Mouse (Mus musculus): ENCODE measurements around the gene Bmp2k. TPM values are rescaled to one million over a fixed set of nuclear protein-coding genes. Genes with fewer than 3 reads are reported as not detected.

The Bmp2k gene
- polyA plus RNA-seq, 1 experiment from 2014 or later: 13.9 TPM

DNA sequence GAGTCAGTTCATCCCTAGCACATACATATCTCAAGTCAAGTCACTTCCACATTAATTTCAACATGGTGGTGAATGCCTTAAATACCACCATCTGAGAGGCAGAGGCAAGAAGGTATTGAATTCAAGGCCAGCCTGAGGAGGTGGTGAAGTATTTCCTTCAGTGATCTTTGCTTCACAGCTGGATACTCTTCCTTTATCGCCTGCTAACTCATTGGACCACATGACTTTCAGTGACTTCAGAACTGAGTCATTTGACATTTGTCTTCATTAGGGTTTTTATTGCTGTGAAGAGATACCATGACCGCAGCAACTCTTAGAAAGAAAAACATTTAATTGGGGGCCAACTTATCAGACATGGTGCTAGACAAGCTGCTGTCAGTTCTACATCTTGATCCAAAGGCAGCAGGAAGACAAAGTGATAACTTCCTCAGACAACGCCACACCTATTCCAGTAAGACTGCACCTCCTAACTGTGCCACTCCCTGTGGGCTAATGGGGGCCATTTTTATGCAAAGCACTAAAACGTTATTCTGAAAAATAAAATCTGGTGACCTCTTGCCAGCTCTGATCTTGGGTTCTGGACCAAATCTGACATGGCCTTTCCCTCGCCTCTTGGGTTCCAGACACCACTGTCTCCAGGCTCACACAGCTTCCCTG is 24.9 kb upstream of the Bmp2k start:
- ChIA-PET CTCF (no interaction called here), POLR2A (no interaction called here)
- in situ Hi-C loops (cut with MboI; ENCODE audit: low pct_unique_long_range_greater_than_20kb): no loop called here
- ATAC-seq (no peak), DNase-seq (ENCODE audit: low read depth, low spot score) (no peak)
- TF ChIP-seq CTCF (IDR thresholded peaks at IDR 0.05): no peak
- no peaks in the 10 kb centered on the region for H3K27me3 ChIP-seq

- no peak for ATAC-seq
- no peak for TF ChIP-seq CTCF (IDR thresholded peaks at IDR 0.05)
- CTCF ChIA-PET: no interaction called here
- POLR2A ChIA-PET: no interaction called here
- peaks cover 4% of the 10 kb centered on the region for H3K27me3 ChIP-seq
- in situ Hi-C loops (cut with MboI; ENCODE audit: low pct_unique_long_range_greater_than_20kb): no loop called here
- DNase-seq (ENCODE audit: low read depth, low spot score): no peak
These were observed 23.8 kb upstream of the Bmp2k start for GRCm38 (mm10) chr5:96973714-96974113.

- DNase-seq (ENCODE audit: low read depth, low spot score) (no peak), ATAC-seq (no peak)
- ChIA-PET POLR2A (interaction anchor here (0.6 kb wide), 1 partner anchor 17 kb away, joined by 5 read pairs; no protein-coding TSS in a partner anchor), CTCF (no interaction called here)
- in situ Hi-C loops (cut with MboI; ENCODE audit: low pct_unique_long_range_greater_than_20kb): no loop called here
- TF ChIP-seq CTCF (IDR thresholded peaks at IDR 0.05): no peak
- peaks cover 6% of the 10 kb centered on the region for H3K27me3 ChIP-seq
These were observed 22.8 kb upstream of the Bmp2k start for GRCm38 (mm10) chr5:96974661-96975060.

DNA sequence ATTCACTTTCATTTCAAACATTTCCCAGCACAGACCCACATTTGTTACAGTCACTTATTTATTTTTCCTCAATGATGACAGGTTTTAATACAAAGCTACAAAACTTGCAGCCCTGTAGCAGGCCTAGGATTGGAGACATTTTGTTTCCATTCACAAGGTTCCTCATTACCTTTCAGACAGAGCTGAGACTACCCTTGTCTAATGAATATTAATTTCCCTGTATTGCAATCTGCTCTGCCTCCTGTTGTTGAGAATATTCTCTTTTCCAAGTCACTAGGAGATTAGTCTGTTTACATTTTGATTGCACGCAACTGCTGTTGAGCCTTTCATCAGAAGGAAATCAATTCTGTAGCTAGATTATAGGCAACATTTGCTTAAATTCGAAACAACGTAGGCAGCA is 22.4 kb upstream of the Bmp2k start:
- POLR2A ChIA-PET: interaction anchor here (0.9 kb wide), 1 partner anchor 35 kb away, joined by 4 read pairs; no protein-coding TSS in a partner anchor
- CTCF ChIA-PET: no interaction called here
- H3K27me3 ChIP-seq: peaks cover 6% of the 10 kb centered on the region
- in situ Hi-C loops (cut with MboI; ENCODE audit: low pct_unique_long_range_greater_than_20kb): no loop called here
- ATAC-seq: no peak
- DNase-seq (ENCODE audit: low read depth, low spot score): no peak
- TF ChIP-seq CTCF (IDR thresholded peaks at IDR 0.05): no peak

- ATAC-seq: no peak
- ChIA-PET POLR2A (interaction anchor here (0.7 to 0.9 kb wide), 2 partner anchors 20 to 36 kb away, joined by 4 read pairs; no protein-coding TSS in a partner anchor), CTCF (interaction anchor here (0.7 to 1.1 kb wide), 3 partner anchors 15 to 85 kb away, joined by 3 read pairs; no protein-coding TSS in a partner anchor)
- in situ Hi-C loops (cut with MboI; ENCODE audit: low pct_unique_long_range_greater_than_20kb): no loop called here
- H3K27me3 ChIP-seq: peaks cover 6% of the 10 kb centered on the region
- no peak for DNase-seq (ENCODE audit: low read depth, low spot score)
- no peak for TF ChIP-seq CTCF (IDR thresholded peaks at IDR 0.05)
These were observed 21.3 kb upstream of the Bmp2k start for GRCm38 (mm10) chr5:96976150-96976549.

DNA sequence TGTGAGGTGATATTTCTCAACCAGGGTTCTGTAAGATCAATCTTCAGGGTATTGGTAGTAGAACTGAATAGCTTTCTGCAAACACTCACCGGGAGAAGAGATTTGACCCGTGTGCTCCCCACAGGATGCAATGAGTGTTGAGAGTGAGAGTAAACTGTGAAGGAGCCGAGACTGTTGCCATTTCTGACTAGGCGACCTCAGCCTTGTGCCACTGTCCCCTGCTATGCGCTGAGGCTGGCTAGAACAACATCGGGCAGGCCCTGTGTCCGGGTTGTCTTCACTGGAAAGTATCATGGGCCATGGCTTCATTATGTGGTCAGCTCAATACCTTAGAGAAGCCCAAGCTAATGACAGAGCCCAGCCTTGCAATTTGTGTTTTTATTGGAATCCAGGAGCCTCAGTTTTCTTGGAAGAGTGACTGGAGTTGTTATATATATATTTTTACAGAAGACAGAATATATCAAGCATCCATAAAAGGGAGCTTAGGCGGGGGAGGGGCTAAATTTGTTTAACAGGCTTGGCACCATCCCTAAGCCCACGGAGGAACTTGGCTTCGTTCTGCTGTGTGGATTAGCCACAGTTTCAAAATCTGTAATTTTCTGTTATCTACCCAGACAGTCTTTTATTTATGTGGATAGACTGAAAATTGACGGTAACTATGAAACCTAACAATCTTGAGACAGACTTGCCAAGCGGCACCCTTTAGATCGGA is 18.0 kb upstream of the Bmp2k start:
- ATAC-seq: no peak
- in situ Hi-C loops (cut with MboI; ENCODE audit: low pct_unique_long_range_greater_than_20kb): no loop called here
- POLR2A ChIA-PET: interaction anchor here (2.4 kb wide), 1 partner anchor 17 kb away, joined by 9 read pairs; the partner anchor contains the start of gene Bmp2k
- no peak for DNase-seq (ENCODE audit: low read depth, low spot score)
- TF ChIP-seq CTCF (IDR thresholded peaks at IDR 0.05): no peak
- CTCF ChIA-PET: interaction anchor here (1.1 to 2.9 kb wide), 2 partner anchors 9 to 17 kb away, joined by 3 to 15 read pairs; partner anchors contain the start of gene Bmp2k
- peaks cover 6% of the 10 kb centered on the region for H3K27me3 ChIP-seq

- DNase-seq (ENCODE audit: low read depth, low spot score): peak; percentile 85
- in situ Hi-C loops (cut with MboI; ENCODE audit: low pct_unique_long_range_greater_than_20kb): no loop called here
- ChIA-PET CTCF (interaction anchor here (1.0 to 2.9 kb wide), 3 partner anchors 9 to 57 kb away, joined by 3 to 15 read pairs (median 3); partner anchors contain the start of gene Bmp2k), POLR2A (interaction anchor here (2.4 kb wide), 1 partner anchor 16 kb away, joined by 9 read pairs; the partner anchor contains the start of gene Bmp2k)
- ATAC-seq: peak; percentile 94
- H3K27me3 ChIP-seq: peaks cover 6% of the 10 kb centered on the region
- TF ChIP-seq CTCF (IDR thresholded peaks at IDR 0.05): no peak
These were observed 17.4 kb upstream of the Bmp2k start for GRCm38 (mm10) chr5:96980008-96980634.

- ChIA-PET CTCF (interaction anchor here (1.0 to 2.9 kb wide), 2 partner anchors 12 to 15 kb away, joined by 3 to 15 read pairs; partner anchors contain the start of gene Bmp2k), POLR2A (interaction anchor here (0.6 kb wide), 1 partner anchor 14 kb away, joined by 6 read pairs; no protein-coding TSS in a partner anchor)
- peaks cover 6% of the 10 kb centered on the region for H3K27me3 ChIP-seq
- no peak for TF ChIP-seq CTCF (IDR thresholded peaks at IDR 0.05)
- in situ Hi-C loops (cut with MboI; ENCODE audit: low pct_unique_long_range_greater_than_20kb): no loop called here
- DNase-seq (ENCODE audit: low read depth, low spot score) (no peak), ATAC-seq (no peak)
These were observed 15.5 kb upstream of the Bmp2k start for GRCm38 (mm10) chr5:96981987-96982386.

DNA sequence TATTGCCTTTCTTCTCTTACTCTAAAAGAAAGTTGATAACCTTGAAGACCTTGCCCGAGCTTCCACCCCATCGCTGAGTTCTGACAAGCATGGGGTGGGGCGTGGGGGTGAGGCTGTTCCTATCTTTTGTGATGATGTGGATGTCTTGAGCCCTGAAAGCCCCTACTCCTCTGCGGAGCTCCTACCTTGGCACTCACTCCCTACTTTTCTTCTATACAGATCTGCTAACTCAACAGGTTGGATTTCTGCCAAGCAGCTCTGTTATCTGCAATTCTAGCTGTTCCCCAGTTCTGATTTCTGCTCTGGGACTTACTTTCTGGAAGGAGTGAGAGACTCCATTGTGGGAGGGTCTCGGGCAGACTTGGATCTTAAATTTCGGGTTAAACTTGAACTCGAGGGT is 14.3 kb upstream of the Bmp2k start:
- no peak for TF ChIP-seq CTCF (IDR thresholded peaks at IDR 0.05)
- peaks cover 6% of the 10 kb centered on the region for H3K27me3 ChIP-seq
- ChIA-PET POLR2A (interaction anchor here (0.5 to 0.9 kb wide), 2 partner anchors 18 to 48 kb away, joined by 3 read pairs; no protein-coding TSS in a partner anchor), CTCF (interaction anchor here (1.3 to 3.3 kb wide), 3 partner anchors 10 to 29 kb away, joined by 3 to 12 read pairs (median 12); no protein-coding TSS in a partner anchor)
- ATAC-seq (no peak), DNase-seq (ENCODE audit: low read depth, low spot score) (no peak)
- in situ Hi-C loops (cut with MboI; ENCODE audit: low pct_unique_long_range_greater_than_20kb): no loop called here

DNA sequence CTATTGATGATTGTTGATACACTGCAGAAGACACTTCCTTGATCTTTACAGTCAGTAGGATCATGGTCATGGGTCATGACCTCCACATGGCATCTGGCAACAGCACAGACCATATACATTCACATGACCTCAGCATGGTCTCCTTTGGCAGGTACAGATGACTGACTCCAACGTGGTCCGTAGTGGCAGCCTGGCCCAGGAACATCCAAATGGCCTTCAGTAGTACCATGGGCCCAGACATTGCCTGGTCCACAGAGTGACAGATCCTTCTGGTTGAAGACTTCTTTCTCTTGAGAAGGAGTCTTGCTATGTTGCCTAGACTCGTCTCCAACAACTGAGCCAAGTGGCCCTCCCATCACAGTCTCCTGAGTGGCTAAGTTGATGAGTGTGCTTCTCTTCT is 10.6 kb upstream of the Bmp2k start:
- ATAC-seq: no peak
- POLR2A ChIA-PET: interaction anchor here (1.1 kb wide), 1 partner anchor 14 kb away, joined by 3 read pairs; no protein-coding TSS in a partner anchor
- no peak for DNase-seq (ENCODE audit: low read depth, low spot score)
- no peak for TF ChIP-seq CTCF (IDR thresholded peaks at IDR 0.05)
- in situ Hi-C loops (cut with MboI; ENCODE audit: low pct_unique_long_range_greater_than_20kb): no loop called here
- no peaks in the 10 kb centered on the region for H3K27me3 ChIP-seq
- CTCF ChIA-PET: no interaction called here

All from Patski (cell line).